Mouse (Mus musculus) spleen, postnatal 36 days (tissue): ENCODE results near the gene Slco1a4.
"Not testable (repeated sequence)": the region's sequence is repeated elsewhere in the genome, so short reads cannot be mapped to it uniquely, and the experiment has no call there.

Experiments
- DNase-seq, 2 experiments: peaks; one replicate each; pipeline ENCODE4 v3.0.0; 2022; ENCODE audit warnings: low spot score in 2 of 2, mixed read lengths in 1 of 2

Gene Slco1a4

DNA sequence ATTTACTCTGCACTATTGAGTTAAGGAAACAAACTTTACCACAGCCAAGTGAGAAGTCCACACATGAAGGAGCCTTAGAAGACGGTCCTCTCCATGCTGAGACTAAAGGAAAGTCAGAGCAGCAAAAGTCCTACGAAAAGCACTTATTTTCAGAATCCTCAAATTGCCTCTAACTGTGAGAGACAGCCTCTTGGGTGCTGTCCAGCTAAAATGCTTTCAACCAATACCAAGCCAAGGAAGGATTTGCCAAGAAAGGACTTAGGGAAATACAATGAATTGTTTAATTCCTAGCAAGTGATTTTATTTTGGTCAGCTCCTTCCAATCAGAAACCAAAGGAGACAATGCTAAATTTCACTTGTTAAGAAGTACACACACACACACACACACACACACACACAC is at the start of gene Slco1a4:
TSS of gene Slco1a4 (minus strand) at position 115 of the 400 bp plus-strand sequence.
- DNase-seq: no peak

DNA sequence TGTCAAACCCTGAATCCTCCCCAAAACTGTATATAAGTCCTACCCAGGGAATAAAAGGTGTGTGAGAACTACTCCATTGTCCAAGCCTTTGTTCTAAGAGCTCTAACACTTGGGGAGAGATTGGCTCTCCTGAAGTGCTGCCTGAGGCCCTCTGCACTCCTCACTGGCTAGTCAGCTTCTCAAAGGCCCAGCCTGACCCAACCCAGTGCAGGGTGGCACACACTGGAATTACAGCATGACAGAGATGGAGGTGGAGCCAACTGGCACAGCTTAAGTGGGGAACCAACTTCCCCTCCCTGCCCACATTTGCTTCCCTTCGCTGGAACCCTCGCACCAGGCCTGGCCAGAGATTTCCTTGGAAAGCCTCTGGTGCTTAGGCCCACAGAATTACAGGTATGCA is 42.2 kb upstream of the Slco1a4 start:
- no peak for DNase-seq

DNA sequence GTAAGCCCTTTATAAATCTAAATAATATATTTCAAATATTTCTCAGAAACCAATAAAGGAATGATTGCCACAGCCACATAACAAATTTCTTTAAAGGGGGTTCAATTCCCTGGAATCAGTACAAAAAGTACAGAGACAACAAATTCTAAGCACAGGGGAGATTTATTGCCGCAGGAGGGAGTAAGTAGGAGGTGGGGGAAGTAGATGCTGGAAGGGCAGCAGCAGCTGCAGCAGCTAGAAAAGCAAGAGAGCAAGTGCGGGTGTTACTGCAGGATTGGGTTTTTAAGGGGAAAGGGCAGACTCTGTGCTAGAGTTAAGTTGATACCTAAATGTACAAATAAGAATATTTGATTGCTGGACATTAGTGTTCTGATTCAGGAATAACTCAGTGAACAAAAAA is 33.7 kb upstream of the Slco1a4 start:
- no peak for DNase-seq

DNA sequence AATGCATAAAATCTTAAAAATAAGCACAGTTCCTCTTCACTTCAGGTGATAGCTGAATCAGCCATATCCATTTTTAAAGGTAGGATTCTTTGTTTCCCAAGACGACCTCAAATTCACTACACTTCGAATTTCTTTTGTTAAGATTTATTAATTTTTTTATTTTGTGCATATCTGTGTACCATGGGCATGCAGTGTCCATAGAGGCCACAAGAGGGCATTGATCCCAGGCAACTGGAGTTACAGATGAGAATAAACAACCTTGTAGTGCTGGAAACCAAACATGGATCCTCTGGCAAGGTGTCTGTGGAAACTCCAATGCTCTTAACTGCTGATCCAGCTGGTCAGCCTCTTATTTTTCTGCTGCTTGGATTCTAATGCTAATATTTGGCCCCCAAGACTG is 32.2 kb upstream of the Slco1a4 start:
- no peak for DNase-seq

DNA sequence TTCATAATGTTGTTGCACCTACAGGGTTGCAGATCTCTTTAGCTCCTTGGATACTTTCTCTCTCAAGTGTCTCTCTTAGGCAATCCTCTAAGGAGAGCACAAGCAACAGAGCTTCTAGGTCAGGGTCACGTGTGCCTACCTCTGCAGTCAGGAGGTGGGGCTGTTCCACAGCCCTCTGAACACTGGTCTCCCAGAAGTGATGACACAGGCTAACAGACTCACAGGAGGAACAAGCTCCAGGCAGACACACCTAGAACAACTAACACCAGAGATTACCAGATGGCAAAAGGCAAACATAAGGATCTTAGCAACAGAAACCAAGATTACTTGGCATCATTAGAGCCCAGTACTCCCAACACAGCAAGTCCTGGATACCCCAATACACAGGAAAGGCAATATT is 26.6 kb upstream of the Slco1a4 start:
- DNase-seq: no peak

DNA sequence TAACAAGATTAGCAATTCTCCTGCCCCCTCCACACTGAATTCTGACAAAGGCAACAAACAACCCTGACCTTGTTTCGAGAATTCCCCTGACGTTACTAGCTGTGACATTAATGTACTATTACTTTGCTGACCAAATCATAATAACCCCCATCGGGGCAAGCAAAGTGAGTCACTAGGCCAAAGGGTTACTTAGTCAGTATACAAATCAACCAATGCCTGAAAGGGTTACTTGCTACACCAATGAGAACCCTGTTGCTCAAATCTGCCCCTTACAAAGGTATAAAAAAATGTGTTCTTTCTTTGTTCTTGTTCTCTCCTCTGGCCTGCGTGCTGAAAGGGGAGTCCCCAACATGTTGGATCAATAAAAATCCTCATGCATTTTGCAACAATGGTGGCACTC is 19.7 kb upstream of the Slco1a4 start:
- not testable (repeated sequence) for DNase-seq

DNA sequence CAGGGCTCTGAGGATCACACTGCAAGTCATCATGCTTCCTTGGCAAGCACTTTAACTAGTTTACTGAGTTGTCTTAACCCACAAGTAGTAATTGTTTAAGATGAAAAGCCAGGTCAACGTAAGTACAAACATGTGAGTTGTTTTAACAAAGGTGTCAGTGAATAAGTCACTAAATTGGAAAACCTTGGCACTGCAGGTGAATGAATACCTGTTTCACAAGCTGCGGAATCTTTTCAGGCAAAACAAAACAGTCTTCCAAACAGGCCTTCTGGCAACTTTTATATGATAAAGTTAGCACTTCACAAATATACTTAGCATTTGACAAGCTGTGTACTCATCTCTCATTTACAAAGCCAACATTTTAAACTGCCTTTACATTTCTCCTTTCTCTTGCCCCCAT is 15.7 kb upstream of the Slco1a4 start:
- DNase-seq: no peak

DNA sequence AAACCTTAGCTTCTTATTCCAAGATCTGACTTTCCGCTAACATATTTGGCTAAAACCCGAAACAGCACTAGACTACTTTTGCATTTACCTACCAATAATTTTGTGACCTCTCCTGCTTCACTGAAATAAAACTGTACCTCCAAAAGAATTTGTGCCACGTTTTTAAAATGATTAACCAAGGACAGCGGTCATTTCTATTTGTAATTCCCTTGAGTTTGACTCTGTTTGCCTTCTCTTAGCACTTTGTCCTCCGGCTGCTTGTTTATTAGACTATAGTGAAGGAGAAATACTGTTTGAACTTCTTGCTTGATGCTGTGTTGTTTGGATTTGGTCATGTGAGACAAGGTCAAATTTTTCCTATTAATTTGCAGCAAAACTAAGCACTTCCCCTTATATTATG is 12.7 kb upstream of the Slco1a4 start:
- DNase-seq: no peak

DNA sequence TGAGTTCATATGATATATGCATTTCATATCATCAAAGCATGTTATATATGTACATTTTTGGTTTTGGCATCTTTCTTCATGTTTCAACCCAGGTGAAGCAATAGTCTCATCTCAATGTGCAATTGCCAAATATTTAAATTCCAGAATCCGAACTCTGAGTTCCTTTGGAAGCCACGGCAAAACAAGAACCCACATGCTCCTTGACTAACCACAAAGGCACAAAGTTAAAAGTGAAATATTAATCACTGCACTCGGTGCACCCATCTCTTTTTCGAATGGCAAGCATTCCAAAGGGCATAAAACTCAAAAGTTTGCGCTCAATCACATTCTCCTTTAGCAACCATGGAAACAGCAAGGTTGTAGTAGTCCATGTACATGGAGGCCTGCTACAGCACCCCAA is 10.0 kb upstream of the Slco1a4 start:
- no peak for DNase-seq

DNA sequence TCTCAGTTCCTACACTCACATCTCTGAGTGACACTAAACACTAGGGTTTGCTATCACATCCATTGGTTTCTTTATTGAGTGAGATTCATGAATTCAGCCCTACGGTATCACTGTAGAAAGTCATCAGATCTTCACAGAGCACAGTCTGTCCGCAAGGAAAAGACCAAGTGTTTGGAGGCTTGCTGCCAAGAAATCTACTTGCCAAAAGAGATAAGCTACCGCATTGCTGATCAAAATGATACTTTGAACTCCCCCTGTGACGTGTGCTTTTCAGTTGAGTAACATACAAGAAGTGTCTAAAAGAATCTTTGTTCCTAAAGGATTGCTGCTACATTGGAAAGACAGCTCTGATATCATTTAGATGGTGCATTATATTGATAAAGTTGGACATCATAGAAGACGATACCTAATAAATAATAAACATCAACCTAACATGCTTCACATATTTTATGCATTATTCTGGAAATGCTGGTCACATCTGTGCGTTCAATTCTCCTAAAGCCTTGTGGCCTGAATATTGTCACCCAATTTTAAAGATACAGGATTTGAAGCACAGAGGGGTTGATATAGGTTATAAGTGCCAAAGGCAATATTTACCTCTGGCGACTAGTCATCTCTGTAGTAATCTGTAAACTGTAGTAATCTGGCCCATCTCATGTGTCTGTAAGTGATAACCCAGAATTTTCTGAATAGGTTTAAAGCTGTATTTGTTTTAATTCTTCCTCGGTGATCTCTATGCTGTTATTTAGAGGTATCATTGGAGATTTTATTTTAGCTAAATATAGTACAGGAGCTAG is 1.9 kb upstream of the Slco1a4 start:
- no peak for DNase-seq

DNA sequence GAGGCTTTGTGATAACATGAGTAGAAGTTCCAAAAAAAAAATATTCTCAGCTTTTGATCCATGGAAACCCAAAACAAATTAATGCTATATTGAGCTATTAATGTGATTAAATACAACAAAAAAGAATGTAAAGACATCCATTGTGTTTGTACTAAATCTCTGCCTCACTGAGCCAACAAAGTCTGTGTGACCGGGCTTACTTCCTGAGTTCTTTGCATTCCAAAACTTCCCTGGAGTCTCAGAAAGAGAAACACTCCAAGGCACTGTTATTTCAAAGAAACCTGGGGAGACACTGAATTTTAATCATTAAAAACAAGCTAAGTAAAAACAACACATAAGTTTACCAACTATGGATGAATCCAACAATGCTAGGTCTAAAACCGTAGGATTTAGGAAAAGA is 2.4 kb downstream of the Slco1a4 start:
- DNase-seq: no peak

DNA sequence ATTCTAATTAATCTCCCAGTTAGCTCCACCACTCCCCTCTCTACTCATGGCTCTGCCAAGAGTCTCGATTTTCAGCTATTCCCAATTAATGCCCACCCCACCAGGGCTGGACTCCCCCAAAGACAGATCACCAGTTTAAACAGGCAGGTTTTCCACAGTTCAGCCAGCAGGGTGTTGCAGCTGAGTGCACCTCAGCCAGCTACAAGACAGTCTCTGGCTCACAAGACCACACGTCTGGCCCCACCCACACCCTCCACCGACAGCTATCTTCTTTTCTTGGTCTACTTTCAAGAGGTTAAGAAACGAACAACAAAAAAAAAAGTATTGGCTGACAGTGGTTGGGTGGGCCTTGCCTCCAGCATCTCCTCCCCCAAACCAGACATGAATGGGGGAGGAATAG is 6.9 kb downstream of the Slco1a4 start:
- no peak for DNase-seq

DNA sequence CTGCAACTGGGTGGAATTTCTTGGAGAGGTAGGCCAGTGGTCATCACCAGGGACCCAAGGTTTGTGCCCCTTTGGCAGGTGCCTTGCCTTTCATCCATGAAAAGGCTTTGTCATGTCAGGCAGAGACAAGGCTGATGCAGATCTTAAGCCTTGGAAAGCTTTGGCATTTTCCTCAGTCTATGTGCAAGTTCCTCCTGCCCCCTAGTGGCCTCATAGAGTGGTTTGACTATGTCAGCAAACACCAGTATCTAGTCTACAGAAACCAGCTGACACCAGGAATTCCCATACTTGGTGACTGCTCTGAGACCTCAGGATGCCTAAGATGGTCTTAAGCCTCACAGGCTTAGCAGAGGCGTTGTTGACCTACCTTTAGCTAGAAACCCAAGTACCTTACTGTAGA is 58.2 kb downstream of the Slco1a4 start:
- DNase-seq: no peak

DNA sequence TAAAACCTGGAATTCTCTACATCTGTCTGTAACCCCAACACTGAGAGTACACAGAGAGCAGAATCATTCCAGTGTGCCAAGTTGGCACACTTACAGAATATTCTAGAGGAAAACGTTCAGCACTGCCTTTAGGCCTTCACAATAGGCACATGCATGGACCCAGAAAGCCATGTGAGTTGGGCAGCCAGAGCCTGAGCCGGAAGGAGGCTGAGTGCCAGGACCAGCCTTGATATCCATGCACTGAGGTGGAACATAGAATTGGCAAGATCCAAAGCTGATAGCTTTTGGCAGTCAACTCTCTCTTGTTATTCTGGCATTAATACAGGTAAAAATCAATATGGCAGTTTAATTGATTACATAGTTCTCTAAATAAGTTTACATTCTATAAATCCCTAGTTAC is 81.5 kb downstream of the Slco1a4 start:
- no peak for DNase-seq

DNA sequence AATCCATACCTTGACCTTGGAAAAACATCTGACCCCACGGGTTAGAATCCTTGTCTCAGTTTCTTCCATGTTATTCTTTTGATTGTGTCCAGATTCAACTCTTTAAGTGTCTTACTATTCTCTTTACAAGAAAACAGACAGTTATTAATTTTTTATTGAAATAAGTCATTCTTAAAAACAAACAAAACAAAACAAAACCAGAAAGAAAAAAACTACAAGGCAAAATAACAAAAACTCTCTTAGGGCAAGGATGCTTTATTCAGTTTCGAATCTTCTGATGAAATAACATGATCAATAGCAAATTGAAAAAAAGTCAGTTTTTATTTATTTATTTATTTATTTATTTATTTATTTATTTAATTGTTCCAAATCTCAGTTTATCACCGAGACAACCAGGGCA is 82.3 kb downstream of the Slco1a4 start, which contains the start of gene Gm5724:
TSS of gene Gm5724 (minus strand) at position 101 of the 400 bp plus-strand sequence.
- no peak for DNase-seq
